Mouse (Mus musculus) spleen, adult 2 months (tissue): Measurements from ENCODE around the gene Ankrd44.

Experiments used
- CTCF ChIP-seq: fragments of 200-500 bp; IDR thresholded peaks from 2 replicates; pipeline ENCODE4 v1.5.1; 2011; ENCODE audit warnings: mild to moderate bottlenecking, inconsistent platforms; ENCODE audit not compliant: insufficient read depth, insufficient read length, insufficient replicate concordance; ENCODE audit errors: extremely low read depth
- POLR2A ChIP-seq: fragments of 200-500 bp; IDR thresholded peaks from 2 replicates; pipeline ENCODE4 v1.6.1; 2011; ENCODE audit warnings: low read depth, low read length, inconsistent platforms

- TF ChIP-seq CTCF (no peak), POLR2A (no peak)
Measured at GRCm38 (mm10) chr1:54902689-54903246, 23.4 kb downstream of the Ankrd44 start.
